Mouse (Mus musculus) bone marrow macrophage, adult 2 months (primary cell): Measurements from ENCODE around the gene Dnajc4.

Source experiments
- CTCF ChIP-seq: IDR thresholded peaks from 2 replicates; pipeline ENCODE4 v1.5.1; 2012; ENCODE audit warnings: low read depth, mild to moderate bottlenecking, low read length, moderate library complexity
- POLR2A ChIP-seq: IDR thresholded peaks from 2 replicates; pipeline ENCODE4 v1.6.1; 2012; ENCODE audit warnings: mild to moderate bottlenecking, low read depth, low read length, borderline replicate concordance

GRCm38 (mm10) chr19:6942764-6943163 lies 49.6 kb downstream of the Dnajc4 start:
- TF ChIP-seq CTCF = no peak
- no peak for TF ChIP-seq POLR2A
